Mouse (Mus musculus) bone marrow macrophage, adult 2 months (primary cell): ENCODE data around the gene Dkkl1.

ENCODE experiments used
- CTCF ChIP-seq: IDR thresholded peaks from 2 replicates; pipeline ENCODE4 v1.5.1; 2012; ENCODE audit warnings: low read depth, mild to moderate bottlenecking, low read length, moderate library complexity
- POLR2A ChIP-seq: IDR thresholded peaks from 2 replicates; pipeline ENCODE4 v1.6.1; 2012; ENCODE audit warnings: mild to moderate bottlenecking, low read depth, low read length, borderline replicate concordance

GRCm38 (mm10) chr7:45169495-45169894 lies 42.5 kb downstream of the Dkkl1 start:
- TF ChIP-seq CTCF: no peak
- TF ChIP-seq POLR2A: no peak
